Mouse (Mus musculus): ENCODE measurements at regions not wholly inside any gene's neighbourhood (a gene's known extent, or its start where the extent isn't known, plus 50 kb on each side); places are given as distances from the start of the nearest gene placed in this dataset.

DNA sequence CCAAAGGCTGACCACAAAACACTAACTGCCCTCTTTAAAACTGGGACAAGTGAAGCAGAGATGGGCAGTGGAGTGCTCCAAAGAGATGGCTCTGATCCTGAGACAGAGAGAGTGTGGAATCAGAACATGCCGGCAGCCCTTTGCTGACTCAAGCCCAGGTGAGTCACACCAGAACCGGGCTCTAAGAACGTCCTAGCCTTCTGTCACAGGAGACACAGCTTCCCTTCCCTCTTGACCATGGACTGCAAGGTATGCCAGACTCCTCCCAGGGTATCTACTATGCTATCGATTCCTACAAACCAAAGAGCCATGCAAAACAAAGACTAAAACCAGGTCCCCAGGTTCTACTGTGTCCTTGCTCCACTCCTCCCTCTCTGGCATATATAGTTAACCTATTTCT, 98.0 kb downstream of the Dhx15 start:
- 79% methylated on average over 4 of the region's 4 CpGs for WGBS
- no peak for DNase-seq (ENCODE audit: low read depth, low spot score)

DNA sequence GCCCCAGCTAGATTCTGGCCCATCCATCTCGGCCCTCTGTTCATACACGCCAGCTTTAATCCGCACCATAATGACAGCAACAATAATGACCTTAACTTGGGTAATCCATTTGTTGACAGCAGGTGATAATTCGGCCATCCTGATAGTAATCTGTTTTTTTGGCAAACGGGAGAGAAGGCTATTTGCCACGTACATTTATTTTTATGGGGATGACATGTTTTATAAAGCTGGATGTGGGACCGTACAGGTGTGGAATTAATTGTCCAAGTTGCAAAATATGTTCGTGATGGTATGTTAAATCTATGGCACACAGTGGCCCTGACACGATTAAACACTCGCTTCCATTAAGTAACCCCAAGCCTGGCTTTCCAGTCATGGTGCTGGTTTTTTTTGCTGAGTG, 102.2 kb downstream of the Dhx15 start:
- WGBS, result 71% methylated on average over 10 of the region's 10 CpGs
- no peak for DNase-seq (ENCODE audit: low read depth, low spot score)

GRCm38 (mm10) chr5:52086766-52087429, 103.4 kb downstream of the Dhx15 start:
- WGBS, result 33% methylated on average over 7 of the region's 7 CpGs
- no peak for DNase-seq (ENCODE audit: low read depth, low spot score)

GRCm38 (mm10) chr5:52080268-52080667, 110.0 kb downstream of the Dhx15 start:
- DNase-seq (ENCODE audit: low read depth, low spot score), result no peak
- 81% methylated on average over 4 of the region's 4 CpGs for WGBS

- no peak for DNase-seq (ENCODE audit: low read depth, low spot score)
- 75% methylated on average over 3 of the region's 3 CpGs for WGBS
Measured at GRCm38 (mm10) chr5:52077696-52078095, 112.6 kb downstream of the Dhx15 start.

GRCm38 (mm10) chr5:52075096-52075495, 115.2 kb downstream of the Dhx15 start:
- DNase-seq (ENCODE audit: low read depth, low spot score), result peak; percentile 24
- WGBS, result 31% methylated on average over 2 of the region's 2 CpGs

DNA sequence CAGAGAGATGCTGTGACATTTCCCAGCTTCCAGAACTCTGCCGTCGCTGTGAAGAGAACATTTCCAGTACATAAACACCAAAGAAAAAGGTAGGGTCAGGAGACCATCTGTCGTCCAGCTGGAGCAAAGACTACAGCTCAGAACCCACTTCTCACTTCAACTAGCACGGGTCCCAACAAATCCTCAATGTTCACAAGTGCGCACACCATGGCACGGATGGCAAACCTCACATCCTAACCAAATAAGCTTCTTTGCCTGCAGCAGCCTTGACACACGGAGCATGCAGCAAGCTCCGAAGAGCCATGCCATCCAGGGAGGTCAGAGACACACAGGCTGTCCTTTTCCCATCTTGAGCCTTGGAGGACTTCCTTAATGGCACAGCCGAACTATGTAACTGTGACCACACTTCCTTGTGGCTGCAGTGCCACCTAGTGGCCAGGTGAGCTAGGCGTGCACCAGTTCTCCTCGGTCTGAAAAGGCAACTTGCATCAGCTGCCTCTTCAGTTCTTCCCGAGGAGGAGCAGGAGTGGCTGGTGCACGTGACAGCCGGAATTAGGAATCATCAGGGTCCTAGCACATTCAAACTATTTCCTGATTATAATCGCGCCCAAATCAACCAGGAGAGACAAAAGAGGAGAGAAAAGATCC, 125.4 kb downstream of the Dhx15 start:
- WGBS, result 34% methylated on average over 16 of the region's 16 CpGs
- DNase-seq (ENCODE audit: low read depth, low spot score), result peak; percentile 62

GRCm38 (mm10) chr5:52062214-52062613, 128.1 kb downstream of the Dhx15 start:
- no peak for DNase-seq (ENCODE audit: low read depth, low spot score)
- 35% methylated on average over 4 of the region's 4 CpGs for WGBS

DNA sequence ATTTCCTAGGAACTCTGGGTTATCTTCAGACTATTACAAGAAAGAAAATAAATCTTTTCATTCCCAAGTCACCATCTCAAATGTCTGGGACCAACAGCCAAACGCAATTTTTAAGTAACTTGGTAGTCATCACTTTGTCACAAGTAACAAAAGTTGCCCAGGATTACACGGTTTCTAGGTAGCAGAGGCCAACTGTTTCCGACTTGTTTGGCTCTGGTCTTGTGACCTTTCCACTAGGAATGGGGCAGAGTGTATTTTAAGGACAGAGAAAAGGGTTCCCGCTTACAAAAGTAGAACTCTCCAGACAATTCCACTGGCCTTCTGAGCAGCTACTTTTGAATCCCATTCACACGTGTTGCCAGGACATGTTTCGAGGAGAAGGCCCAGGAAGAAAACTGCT, 129.1 kb downstream of the Dhx15 start:
- no peak for DNase-seq (ENCODE audit: low read depth, low spot score)
- WGBS, result 86% methylated on average over 6 of the region's 6 CpGs

DNA sequence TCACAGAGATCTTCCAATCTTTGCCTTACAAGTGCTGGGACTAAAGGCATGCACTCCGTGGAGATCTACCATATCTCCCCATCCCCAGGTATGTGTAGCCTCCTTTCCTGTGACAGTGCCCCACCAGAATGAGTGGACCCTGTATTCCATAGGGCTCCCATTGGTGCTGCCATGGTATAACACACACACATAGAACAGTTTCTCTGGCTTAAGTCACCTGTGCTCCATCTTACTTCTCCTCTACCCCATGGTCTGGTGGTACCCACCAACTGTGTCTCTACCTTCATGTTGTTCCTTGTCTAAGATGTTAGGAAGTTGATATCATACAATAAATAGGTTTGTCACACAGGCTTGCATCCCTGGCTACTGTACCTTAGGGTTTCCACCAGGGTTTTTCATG, 133.1 kb downstream of the Dhx15 start:
- no peak for DNase-seq (ENCODE audit: low read depth, low spot score)
- WGBS, result 87% methylated on average over 1 of the region's 1 CpGs

DNA sequence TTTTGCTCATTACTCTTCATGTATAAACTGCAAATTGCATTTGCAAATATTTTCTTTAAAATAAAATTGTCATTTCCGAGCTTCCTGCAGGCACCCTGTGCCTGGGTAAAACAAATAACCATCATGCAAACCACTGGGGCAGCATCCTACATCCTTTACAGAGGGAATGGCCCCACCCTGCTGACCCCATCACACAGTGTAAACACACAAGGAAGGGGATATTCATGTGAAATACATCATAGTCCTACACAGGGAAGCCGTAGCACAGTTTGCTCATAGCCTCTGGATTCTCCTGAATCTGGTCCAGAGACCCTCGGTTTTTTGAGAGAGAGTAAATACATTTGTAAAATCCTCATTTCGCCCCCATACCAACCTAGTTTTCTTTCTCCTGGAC, 138.2 kb downstream of the Dhx15 start:
- 42% methylated on average over 4 of the region's 4 CpGs for WGBS

GRCm38 (mm10) chr5:52051383-52052071, 138.8 kb downstream of the Dhx15 start:
- 40% methylated on average over 10 of the region's 10 CpGs for WGBS
- DNase-seq (ENCODE audit: low read depth, low spot score), result no peak

More for the DNA sequence above, 138.2 kb downstream of the Dhx15 start:
- DNase-seq (ENCODE audit: low read depth, low spot score), result no peak

DNA sequence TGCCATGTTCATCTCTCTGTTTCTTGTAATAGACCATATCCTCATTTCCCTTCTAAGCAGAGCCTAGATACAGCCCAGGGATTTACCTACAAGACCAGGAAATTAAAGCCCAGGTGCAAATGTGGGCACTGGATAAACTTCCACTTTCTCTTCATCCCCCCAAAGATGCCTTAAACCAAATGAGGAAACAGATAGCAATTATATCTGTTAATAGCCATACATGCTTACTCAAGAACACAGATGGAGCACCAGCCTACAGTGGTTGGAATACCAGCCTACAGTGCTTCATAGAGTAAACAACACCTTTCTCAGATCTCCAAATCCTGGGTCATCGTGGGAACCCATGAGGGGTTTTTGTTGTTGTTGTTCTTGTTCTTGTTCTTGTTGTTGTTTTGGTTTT, 141.5 kb downstream of the Dhx15 start:
- 67% methylated on average over 1 of the region's 1 CpGs for WGBS
- no peak for DNase-seq (ENCODE audit: low read depth, low spot score)

- WGBS, result 58% methylated on average over 3 of the region's 3 CpGs
- no peak for DNase-seq (ENCODE audit: low read depth, low spot score)
Measured at GRCm38 (mm10) chr5:52046704-52047103, 143.6 kb downstream of the Dhx15 start.

GRCm38 (mm10) chr5:52044101-52044500, 146.2 kb downstream of the Dhx15 start:
- 87% methylated on average over 3 of the region's 3 CpGs for WGBS
- DNase-seq (ENCODE audit: low read depth, low spot score), result no peak

- DNase-seq (ENCODE audit: low read depth, low spot score), result no peak
- WGBS, result 88% methylated on average over 3 of the region's 3 CpGs
Measured at GRCm38 (mm10) chr5:52041447-52041846, 148.9 kb downstream of the Dhx15 start.

- WGBS, result 25% methylated on average over 24 of the region's 24 CpGs
- DNase-seq (ENCODE audit: low read depth, low spot score), result no peak
Measured at GRCm38 (mm10) chr5:52040427-52041312, 149.6 kb downstream of the Dhx15 start.

- 72% methylated on average over 6 of the region's 6 CpGs for WGBS
- no peak for DNase-seq (ENCODE audit: low read depth, low spot score)
Measured at GRCm38 (mm10) chr5:52035339-52035738, 155.0 kb downstream of the Dhx15 start.

DNA sequence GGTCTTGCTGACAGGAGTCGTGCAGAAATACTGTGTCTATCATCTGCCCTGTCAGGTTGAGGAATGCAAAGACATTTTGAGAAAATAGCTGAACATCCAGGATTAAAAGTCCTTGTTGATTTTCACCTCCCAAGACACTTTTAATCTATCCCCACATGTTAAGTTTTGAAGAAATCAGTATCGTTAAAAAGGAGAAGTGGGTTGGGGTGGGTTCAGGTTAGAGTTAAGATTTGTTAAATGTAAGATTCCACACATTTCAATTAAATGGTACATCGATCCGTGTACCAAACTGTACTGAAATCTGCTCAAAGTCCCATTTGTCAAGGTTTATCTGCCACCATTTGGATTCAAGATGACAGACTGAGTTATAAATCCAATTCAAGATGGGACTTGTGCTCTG, 162.8 kb downstream of the Dhx15 start:
- no peak for DNase-seq (ENCODE audit: low read depth, low spot score)
- WGBS, result 88% methylated on average over 4 of the region's 4 CpGs

GRCm38 (mm10) chr5:52026148-52026547, 164.2 kb downstream of the Dhx15 start:
- WGBS, result 80% methylated on average over 3 of the region's 3 CpGs

More at GRCm38 (mm10) chr5:52026148-52026547, 164.2 kb downstream of the Dhx15 start:
- no peak for DNase-seq (ENCODE audit: low read depth, low spot score)

Data from large intestine, adult 2 months (tissue).